Mouse (Mus musculus) frontal cortex, postnatal 25 days (tissue): ENCODE data around the gene Ntn4.

Experiments used
- DNase-seq, 2 experiments: peaks; one replicate each; pipeline ENCODE4 v3.0.0; 2022; ENCODE audit warnings: low spot score in 2 of 2

Gene Ntn4

DNA sequence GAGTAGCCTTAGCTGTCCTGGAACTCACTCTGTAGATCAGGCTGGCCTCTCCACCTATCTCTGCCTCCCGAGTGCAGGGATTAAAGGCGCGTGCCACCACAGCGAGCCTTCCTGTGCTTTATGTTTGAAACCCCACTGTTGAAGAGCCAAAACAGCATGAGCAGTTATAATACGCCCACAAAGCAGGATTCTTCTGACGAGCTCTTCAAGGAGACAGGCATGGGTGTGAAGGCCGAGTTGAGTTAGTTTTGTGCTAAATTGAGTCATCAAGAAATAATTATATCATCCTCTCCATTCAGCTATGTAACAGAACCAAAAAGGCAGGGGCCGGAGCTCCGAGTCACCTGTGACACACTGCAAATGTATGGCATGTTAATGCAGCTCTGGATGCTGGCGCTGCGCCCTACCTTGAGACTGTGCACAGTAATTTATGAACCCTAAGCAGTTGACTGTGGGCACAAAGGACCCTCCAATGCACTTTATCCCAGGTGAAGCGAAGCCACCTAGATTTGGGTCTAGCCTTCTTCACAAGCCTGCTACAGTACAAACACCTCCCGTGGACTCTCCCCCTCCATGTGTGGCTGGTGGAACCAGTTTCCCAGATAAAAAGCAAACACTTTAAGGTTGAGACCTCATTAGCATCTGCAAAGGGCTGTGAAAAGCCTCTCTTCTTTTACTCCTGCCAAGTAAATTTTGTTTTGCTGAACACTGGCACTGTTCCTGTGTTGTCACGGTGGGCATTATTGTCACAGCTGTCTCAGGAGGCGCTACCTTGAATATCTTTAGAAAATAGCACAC lies 142.9 kb downstream of the Ntn4 start:
- DNase-seq = no peak
